Mouse (Mus musculus) right cerebral cortex, postnatal 14 days (tissue): Measurements from ENCODE around the gene Tcf7l1.
"Not testable (repeated sequence)": the region's sequence is repeated elsewhere in the genome, so short reads cannot be mapped to it uniquely, and the experiment has no call there.

Experiments used
- DNase-seq: peaks from one replicate; pipeline ENCODE4 v3.0.0; 2022

Gene Tcf7l1

GRCm38 (mm10) chr6:72788892-72789699, at the start of gene Tcf7l1:
Gene Tcf7l1 (minus strand): TSS chr6:72789254.
- DNase-seq, result peak; percentile 88

GRCm38 (mm10) chr6:72837756-72838155, 48.7 kb upstream of the Tcf7l1 start:
- no peak for DNase-seq

GRCm38 (mm10) chr6:72834518-72834917, 45.5 kb upstream of the Tcf7l1 start:
- DNase-seq, result no peak

GRCm38 (mm10) chr6:72831858-72832257, 42.8 kb upstream of the Tcf7l1 start:
- DNase-seq, result no peak

GRCm38 (mm10) chr6:72831276-72831675, 42.2 kb upstream of the Tcf7l1 start:
- peak; percentile 66 for DNase-seq

- DNase-seq, result no peak
These were observed 39.8 kb upstream of the Tcf7l1 start for GRCm38 (mm10) chr6:72828857-72829256.

GRCm38 (mm10) chr6:72828037-72828436, 39.0 kb upstream of the Tcf7l1 start:
- DNase-seq, result not testable (repeated sequence)

- DNase-seq, result no peak
These were observed 36.7 kb upstream of the Tcf7l1 start for GRCm38 (mm10) chr6:72825762-72826161.

- no peak for DNase-seq
These were observed 36.1 kb upstream of the Tcf7l1 start for GRCm38 (mm10) chr6:72824971-72825737.

GRCm38 (mm10) chr6:72813456-72813855, 24.4 kb upstream of the Tcf7l1 start:
- DNase-seq, result no peak

GRCm38 (mm10) chr6:72810248-72810647, 21.2 kb upstream of the Tcf7l1 start:
- no peak for DNase-seq

- no peak for DNase-seq
These were observed 20.6 kb upstream of the Tcf7l1 start for GRCm38 (mm10) chr6:72809522-72810149.

- no peak for DNase-seq
These were observed 19.3 kb upstream of the Tcf7l1 start for GRCm38 (mm10) chr6:72808342-72808741.

GRCm38 (mm10) chr6:72803669-72804068, 14.6 kb upstream of the Tcf7l1 start:
- no peak for DNase-seq

GRCm38 (mm10) chr6:72802119-72802518, 13.1 kb upstream of the Tcf7l1 start:
- no peak for DNase-seq

- no peak for DNase-seq
These were observed 11.6 kb upstream of the Tcf7l1 start for GRCm38 (mm10) chr6:72800641-72801040.

GRCm38 (mm10) chr6:72797763-72798162, 8.7 kb upstream of the Tcf7l1 start:
- no peak for DNase-seq

GRCm38 (mm10) chr6:72795444-72795843, 6.4 kb upstream of the Tcf7l1 start:
- no peak for DNase-seq

GRCm38 (mm10) chr6:72794870-72795269, 5.8 kb upstream of the Tcf7l1 start:
- DNase-seq, result no peak

- DNase-seq, result no peak
These were observed 3.6 kb upstream of the Tcf7l1 start for GRCm38 (mm10) chr6:72792641-72793040.

- peak; percentile 33 for DNase-seq
These were observed 834 bp downstream of the Tcf7l1 start for GRCm38 (mm10) chr6:72787948-72788891.

GRCm38 (mm10) chr6:72787322-72787947, 1.6 kb downstream of the Tcf7l1 start:
- no peak for DNase-seq
